Mouse (Mus musculus) lung, embryonic 15.5 days (tissue): ENCODE results near the gene Zg16. TPM values are rescaled to one million over a fixed set of nuclear protein-coding genes. Genes with fewer than 3 reads are reported as not detected.

ENCODE experiments used
- ATAC-seq: fragments of 200-750 bp; cut with Nextera tagmentation; 2 replicates; pipeline ENCODE4 v1.8.0; 2017; ENCODE audit warnings: moderate number of reproducible peaks, borderline replicate concordance; ENCODE audit not compliant: low FRiP score, low TSS enrichment; ENCODE audit errors: extremely low read depth
- H3K27ac ChIP-seq: fragments of 300-500 bp; sonication (generic); 2 replicates; pipeline ENCODE4 v1.5.1; 2015; ENCODE audit warnings: moderate library complexity, mild to moderate bottlenecking, inconsistent platforms
- H3K27me3 ChIP-seq: fragments of 300-500 bp; sonication (generic); 2 replicates; pipeline ENCODE4 v1.6.1; 2015; ENCODE audit warnings: inconsistent platforms
- H3K36me3 ChIP-seq: fragments of 300-500 bp; sonication (generic); 2 replicates; pipeline ENCODE4 v1.6.1; 2015; ENCODE audit warnings: inconsistent platforms
- H3K4me1 ChIP-seq: fragments of 300-500 bp; sonication (generic); 2 replicates; pipeline ENCODE4 v1.6.1; 2015; ENCODE audit warnings: inconsistent platforms
- H3K4me2 ChIP-seq: fragments of 300-500 bp; sonication (generic); 2 replicates; pipeline ENCODE4 v1.6.1; 2015; ENCODE audit warnings: inconsistent platforms, mild to moderate bottlenecking, moderate library complexity
- H3K4me3 ChIP-seq: fragments of 300-500 bp; sonication (generic); 2 replicates; pipeline ENCODE4 v1.5.1; 2015; ENCODE audit warnings: mild to moderate bottlenecking, inconsistent platforms
- H3K9ac ChIP-seq: fragments of 300-500 bp; sonication (generic); 2 replicates; pipeline ENCODE4 v1.6.1; 2015; ENCODE audit warnings: inconsistent platforms
- H3K9me3 ChIP-seq: fragments of 300-500 bp; sonication (generic); 2 replicates; pipeline ENCODE4 v1.6.1; 2016; ENCODE audit warnings: inconsistent platforms
- WGBS: fragments of 180-500 bp; shearing (Covaris S2); methylation state at CpG from one replicate; pipeline ENCODE4 v1.1.7; 2015; 5-methylcytosine and 5-hydroxymethylcytosine counted together
- polyA plus RNA-seq: library from polyadenylated mRNA; unstranded; fragments of >200 nt; fragmentation: Nextera tagmentation; extraction: Ambion mirVana; gene quantifications from 2 replicates; pipeline ENCODE4 v1.2.1, GENCODE M21; 2015

The Zg16 gene
- polyA plus RNA-seq, 1 experiment from 2014 or later: not detected

DNA sequence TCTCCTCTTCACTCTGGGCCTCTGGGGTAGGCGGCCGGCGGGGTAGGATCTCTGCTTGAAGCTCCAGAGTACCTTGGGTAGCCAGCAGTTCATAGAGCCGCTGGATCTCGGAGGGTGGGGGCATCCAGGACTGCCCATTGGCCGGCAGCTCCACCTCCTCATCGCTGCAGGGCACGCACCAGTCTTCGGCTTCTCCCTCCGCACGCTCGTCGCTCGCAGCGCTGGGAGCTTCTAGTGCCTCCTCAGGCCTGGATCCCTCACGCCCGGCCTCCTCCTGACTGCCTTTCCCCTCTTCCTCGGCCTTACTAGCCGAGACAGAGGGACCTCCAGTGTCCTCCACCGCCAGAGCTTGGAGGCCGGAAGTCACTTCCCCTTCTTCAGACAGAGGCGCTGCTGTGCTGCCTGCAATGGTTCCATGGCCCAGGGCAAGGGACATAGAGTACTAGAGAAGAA, 70.6 kb downstream of the Zg16 start:
- Histone ChIP-seq H3K36me3 (peaks cover 18% of the 10 kb centered on the region), H3K4me1 (peaks cover 74% of the 10 kb centered on the region), H3K4me3 (peak overlapping the region; percentile 64), H3K4me2 (peak overlapping the region; percentile 88), H3K27ac (peak overlapping the region; percentile 98), H3K27me3 (no peaks in the 10 kb centered on the region), H3K9me3 (no peaks in the 10 kb centered on the region), H3K9ac (peak overlapping the region; percentile 87)
- peak; percentile 44 for ATAC-seq
- 0% methylated on average over 22 of the region's 22 CpGs for WGBS

DNA sequence TGATC, 70.8 kb downstream of the Zg16 start, which contains the start of gene Pagr1b:
Pagr1b (minus strand) TSS at position 4 of the 5 bp plus-strand sequence.
- H3K4me1 ChIP-seq: peaks cover 71% of the 10 kb centered on the region
- H3K36me3 ChIP-seq: peaks cover 18% of the 10 kb centered on the region
- H3K27me3 ChIP-seq: no peaks in the 10 kb centered on the region
- no peaks in the 10 kb centered on the region for H3K9me3 ChIP-seq
- peak within 1 kb of the TSS; percentile 88 for H3K4me2 ChIP-seq
- ATAC-seq: no peak
- H3K27ac ChIP-seq: peak within 1 kb of the TSS; percentile 98
- peak within 1 kb of the TSS; percentile 64 for H3K4me3 ChIP-seq
- H3K9ac ChIP-seq: peak within 1 kb of the TSS; percentile 87

GRCm38 (mm10) chr7:127016081-127016480, 71.0 kb downstream of the Zg16 start:
- no peaks in the 10 kb centered on the region for H3K27me3 ChIP-seq
- H3K4me1 ChIP-seq: peaks cover 69% of the 10 kb centered on the region
- peak overlapping the region; percentile 64 for H3K4me3 ChIP-seq
- peaks cover 18% of the 10 kb centered on the region for H3K36me3 ChIP-seq
- under 1% methylated on average over 10 of the region's 10 CpGs for WGBS
- H3K4me2 ChIP-seq: peak overlapping the region; percentile 88
- H3K9me3 ChIP-seq: no peaks in the 10 kb centered on the region
- no peak for ATAC-seq
- peak overlapping the region; percentile 98 for H3K27ac ChIP-seq
- H3K9ac ChIP-seq: peak overlapping the region; percentile 87

- H3K27ac ChIP-seq: peak overlapping the region; percentile 37; the same call in 1 of the 2 replicates
- H3K4me3 ChIP-seq: peak overlapping the region; percentile 64
- ATAC-seq: no peak
- no peaks in the 10 kb centered on the region for H3K27me3 ChIP-seq
- H3K9me3 ChIP-seq: no peaks in the 10 kb centered on the region
- peaks cover 60% of the 10 kb centered on the region for H3K4me1 ChIP-seq
- 88% methylated on average over 12 of the region's 12 CpGs for WGBS
- no peak overlapping the region for H3K9ac ChIP-seq
- peak overlapping the region; percentile 88 for H3K4me2 ChIP-seq
- peaks cover 18% of the 10 kb centered on the region for H3K36me3 ChIP-seq
Measured at GRCm38 (mm10) chr7:127014993-127015392, 72.1 kb downstream of the Zg16 start.

DNA sequence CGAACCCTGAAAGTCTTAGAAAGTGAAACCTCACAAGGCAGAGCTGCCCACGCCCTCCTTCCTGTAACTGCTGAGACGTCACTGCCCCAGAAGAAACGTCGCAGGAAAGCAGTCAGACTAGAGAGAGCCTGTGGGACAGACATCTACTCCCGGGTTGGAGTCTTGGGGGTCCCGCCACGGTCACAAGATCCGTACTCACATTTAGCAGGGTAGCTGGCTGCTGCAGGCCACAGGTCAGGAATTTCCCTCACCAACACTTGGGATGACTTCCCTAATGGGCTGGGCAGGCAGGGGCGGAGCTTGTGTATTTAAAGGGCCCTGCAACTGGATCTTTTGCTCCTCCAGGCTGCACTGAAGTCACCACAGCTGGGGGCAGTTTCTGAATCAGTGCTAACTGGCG, 72.8 kb downstream of the Zg16 start, which contains the start of gene Mvp:
Mvp (minus strand) TSS at position 302 of the 400 bp plus-strand sequence.
- Histone ChIP-seq H3K4me3 (peak within 1 kb of the TSS; percentile 64), H3K9ac (peak within 1 kb of the TSS; percentile 87), H3K36me3 (peaks cover 18% of the 10 kb centered on the region), H3K27ac (peak within 1 kb of the TSS; percentile 37), H3K4me1 (peaks cover 53% of the 10 kb centered on the region), H3K4me2 (peak within 1 kb of the TSS; percentile 88), H3K9me3 (no peaks in the 10 kb centered on the region), H3K27me3 (no peaks in the 10 kb centered on the region)
- ATAC-seq: peak; percentile 12; the same call in 1 of the 2 replicates
- WGBS: 18% methylated on average over 11 of the region's 11 CpGs

- Histone ChIP-seq H3K27me3 (no peaks in the 10 kb centered on the region), H3K4me1 (peaks cover 47% of the 10 kb centered on the region), H3K9me3 (no peaks in the 10 kb centered on the region), H3K4me2 (no peak overlapping the region; the same call in 1 of the 2 replicates), H3K9ac (no peak overlapping the region), H3K36me3 (peaks cover 18% of the 10 kb centered on the region), H3K27ac (no peak overlapping the region), H3K4me3 (no peak overlapping the region)
- ATAC-seq: no peak
- WGBS: 90% methylated on average over 6 of the region's 6 CpGs
Measured at GRCm38 (mm10) chr7:127013385-127013784, 73.7 kb downstream of the Zg16 start.

GRCm38 (mm10) chr7:127012845-127013244, 74.3 kb downstream of the Zg16 start:
- Histone ChIP-seq H3K9ac (no peak overlapping the region), H3K4me1 (peaks cover 41% of the 10 kb centered on the region), H3K36me3 (peaks cover 18% of the 10 kb centered on the region), H3K4me2 (no peak overlapping the region), H3K27me3 (no peaks in the 10 kb centered on the region), H3K27ac (no peak overlapping the region), H3K4me3 (no peak overlapping the region), H3K9me3 (no peaks in the 10 kb centered on the region)
- ATAC-seq: no peak
- 93% methylated on average over 10 of the region's 10 CpGs for WGBS

- peaks cover 18% of the 10 kb centered on the region for H3K36me3 ChIP-seq
- no peak overlapping the region for H3K4me3 ChIP-seq
- H3K4me1 ChIP-seq: peaks cover 38% of the 10 kb centered on the region
- no peaks in the 10 kb centered on the region for H3K27me3 ChIP-seq
- H3K4me2 ChIP-seq: no peak overlapping the region
- no peak overlapping the region for H3K27ac ChIP-seq
- H3K9ac ChIP-seq: no peak overlapping the region
- ATAC-seq: no peak
- 80% methylated on average over 6 of the region's 6 CpGs for WGBS
- no peaks in the 10 kb centered on the region for H3K9me3 ChIP-seq
Measured at GRCm38 (mm10) chr7:127012374-127012773, 74.8 kb downstream of the Zg16 start.

DNA sequence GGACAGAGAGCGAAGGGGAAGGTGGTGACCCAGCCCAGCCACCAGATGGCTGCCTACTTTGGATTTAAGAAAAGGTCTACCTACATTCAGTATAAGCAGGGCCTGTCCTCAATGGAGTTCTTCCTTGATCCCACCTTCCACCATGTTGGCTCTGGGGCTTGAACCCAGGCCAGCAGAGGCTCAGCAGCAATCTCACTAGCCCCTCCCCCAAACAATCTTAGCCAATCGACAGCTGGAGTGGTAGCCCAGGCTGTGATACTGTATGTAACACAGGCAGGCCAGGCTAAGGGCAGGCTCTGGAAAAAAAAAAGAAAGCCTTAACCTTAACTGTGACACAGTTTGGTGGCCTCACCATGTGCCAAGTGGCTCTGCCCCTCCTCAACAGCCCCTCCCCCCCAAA, 75.4 kb downstream of the Zg16 start:
- H3K9me3 ChIP-seq: no peaks in the 10 kb centered on the region
- H3K4me1 ChIP-seq: peaks cover 38% of the 10 kb centered on the region
- H3K27me3 ChIP-seq: no peaks in the 10 kb centered on the region
- H3K4me3 ChIP-seq: no peak overlapping the region
- WGBS: 60% methylated on average over 2 of the region's 2 CpGs
- H3K36me3 ChIP-seq: peaks cover 18% of the 10 kb centered on the region
- ATAC-seq: no peak
- H3K4me2 ChIP-seq: no peak overlapping the region
- H3K9ac ChIP-seq: no peak overlapping the region
- H3K27ac ChIP-seq: no peak overlapping the region

GRCm38 (mm10) chr7:127011051-127011450, 76.1 kb downstream of the Zg16 start:
- Histone ChIP-seq H3K4me2 (no peak overlapping the region), H3K27ac (no peak overlapping the region), H3K4me1 (peaks cover 37% of the 10 kb centered on the region), H3K4me3 (no peak overlapping the region), H3K9ac (no peak overlapping the region), H3K9me3 (no peaks in the 10 kb centered on the region), H3K36me3 (peaks cover 18% of the 10 kb centered on the region), H3K27me3 (no peaks in the 10 kb centered on the region)
- WGBS: 93% methylated on average over 2 of the region's 2 CpGs
- no peak for ATAC-seq

- H3K9me3 ChIP-seq: no peaks in the 10 kb centered on the region
- H3K4me2 ChIP-seq: no peak overlapping the region
- H3K27ac ChIP-seq: peak overlapping the region; percentile 48; the same call in 1 of the 2 replicates
- no peak for ATAC-seq
- no peak overlapping the region for H3K4me3 ChIP-seq
- 79% methylated on average over 17 of the region's 17 CpGs for WGBS
- H3K9ac ChIP-seq: no peak overlapping the region
- H3K27me3 ChIP-seq: no peaks in the 10 kb centered on the region
- peaks cover 22% of the 10 kb centered on the region for H3K4me1 ChIP-seq
- H3K36me3 ChIP-seq: peaks cover 10% of the 10 kb centered on the region
Measured at GRCm38 (mm10) chr7:127009307-127010085, 77.6 kb downstream of the Zg16 start.

DNA sequence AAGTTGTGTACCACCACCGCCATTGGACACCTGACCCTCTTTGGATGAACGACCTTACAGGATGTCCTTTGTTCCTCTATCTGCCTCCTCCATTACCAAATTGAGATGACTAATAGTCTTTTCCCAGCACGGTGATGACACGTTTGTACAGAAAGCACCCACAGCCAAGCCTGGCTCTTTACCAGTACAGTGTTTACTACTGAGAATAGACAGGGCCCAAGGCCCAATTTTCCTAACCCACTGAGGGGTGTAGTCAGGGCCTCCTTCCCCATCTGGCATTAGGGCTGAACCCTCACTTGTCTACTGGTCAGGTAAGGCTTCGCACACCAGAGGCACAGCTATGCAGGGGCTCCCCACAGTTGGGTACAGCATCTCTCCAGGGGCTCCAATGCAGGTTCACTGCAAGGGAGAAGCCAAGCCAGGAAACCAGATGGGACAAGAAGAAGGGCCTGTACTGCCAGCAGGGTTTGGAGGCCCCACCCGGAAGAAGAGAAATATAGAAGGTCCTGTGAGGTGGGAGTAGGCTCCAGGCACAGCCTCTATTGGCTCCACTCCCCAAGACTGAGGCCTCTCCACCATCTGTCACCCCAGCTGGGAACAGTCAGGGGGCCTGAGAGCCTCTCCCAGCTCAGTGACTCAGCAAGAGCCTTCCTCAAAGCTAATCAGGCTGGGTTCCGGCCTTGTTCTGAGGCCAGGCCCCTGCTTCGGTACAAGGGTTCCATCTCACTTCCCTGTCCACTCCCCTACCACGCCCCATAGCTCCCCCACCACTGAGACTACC, 78.7 kb downstream of the Zg16 start:
- peak; percentile 79 for ATAC-seq

More for the DNA sequence above, 78.7 kb downstream of the Zg16 start:
- Histone ChIP-seq H3K4me2 (peak overlapping the region; percentile 5; the same call in 1 of the 2 replicates), H3K9me3 (no peaks in the 10 kb centered on the region), H3K27me3 (no peaks in the 10 kb centered on the region), H3K4me3 (no peak overlapping the region), H3K9ac (no peak overlapping the region), H3K36me3 (peaks cover 8% of the 10 kb centered on the region), H3K4me1 (peaks cover 12% of the 10 kb centered on the region), H3K27ac (peak overlapping the region; percentile 48)
- 43% methylated on average over 9 of the region's 9 CpGs for WGBS
